Mouse (Mus musculus): ENCODE data around the gene Dtnb. TPM values are rescaled to one million over a fixed set of nuclear protein-coding genes. Genes with fewer than 3 reads are reported as not detected.

The Dtnb gene
- polyA plus RNA-seq, 1 experiment from 2014 or later = 18.8 TPM

GRCm38 (mm10) chr12:3660985-3661635, 88.9 kb downstream of the Dtnb start:
- TF ChIP-seq CTCF (IDR thresholded peaks at IDR 0.05) (peak; percentile 51), EP300 (IDR thresholded peaks at IDR 0.05) (no peak)
- no peak overlapping the region for H3K9ac ChIP-seq (replicated peaks; ENCODE audit: low read depth)
- H3K4me1 ChIP-seq (ENCODE audit: insufficient read depth, low read depth, low read length) = no peaks in the 10 kb centered on the region
- no peaks in the 10 kb centered on the region for H3K36me3 ChIP-seq (ENCODE audit: insufficient read depth, low read length)
- no peaks in the 10 kb centered on the region for H3K9me3 ChIP-seq (ENCODE audit: low read length)
- no peak overlapping the region for H3K4me2 ChIP-seq (replicated peaks; ENCODE audit: low read depth, low read length)
- ATAC-seq (no peak), DNase-seq (ENCODE audit: low spot score) (peak; percentile 74)
- 46% methylated on average over 1 of the region's 1 CpGs for WGBS
- no peak overlapping the region for H3K27ac ChIP-seq (ENCODE audit: low read length)
- no peaks in the 10 kb centered on the region for H3K27me3 ChIP-seq (replicated peaks; ENCODE audit: insufficient read depth, low read length)
- H3K4me3 ChIP-seq (ENCODE audit: low read depth, low read length) = no peak overlapping the region

GRCm38 (mm10) chr12:3662660-3663059, 90.5 kb downstream of the Dtnb start:
- ATAC-seq = peak; percentile 19
- no peaks in the 10 kb centered on the region for H3K27me3 ChIP-seq (replicated peaks; ENCODE audit: insufficient read depth, low read length)
- no peak overlapping the region for H3K9ac ChIP-seq (replicated peaks; ENCODE audit: low read depth)
- no peak for TF ChIP-seq CTCF (IDR thresholded peaks at IDR 0.05)
- no peak for TF ChIP-seq EP300 (IDR thresholded peaks at IDR 0.05)
- no peaks in the 10 kb centered on the region for H3K36me3 ChIP-seq (ENCODE audit: insufficient read depth, low read length)
- H3K4me1 ChIP-seq (ENCODE audit: insufficient read depth, low read depth, low read length) = no peaks in the 10 kb centered on the region
- no peaks in the 10 kb centered on the region for H3K9me3 ChIP-seq (ENCODE audit: low read length)
- no peak overlapping the region for H3K4me2 ChIP-seq (replicated peaks; ENCODE audit: low read depth, low read length)
- H3K27ac ChIP-seq (ENCODE audit: low read length) = no peak overlapping the region
- no peak overlapping the region for H3K4me3 ChIP-seq (ENCODE audit: low read depth, low read length)
- no peak for DNase-seq (ENCODE audit: low spot score)

GRCm38 (mm10) chr12:3663386-3663785, 91.2 kb downstream of the Dtnb start:
- Histone ChIP-seq H3K4me2 (replicated peaks; ENCODE audit: low read depth, low read length) (no peak overlapping the region), H3K27ac (ENCODE audit: low read length) (no peak overlapping the region), H3K9me3 (ENCODE audit: low read length) (no peaks in the 10 kb centered on the region), H3K36me3 (ENCODE audit: insufficient read depth, low read length) (no peaks in the 10 kb centered on the region), H3K4me1 (ENCODE audit: insufficient read depth, low read depth, low read length) (no peaks in the 10 kb centered on the region), H3K27me3 (replicated peaks; ENCODE audit: insufficient read depth, low read length) (no peaks in the 10 kb centered on the region), H3K4me3 (ENCODE audit: low read depth, low read length) (no peak overlapping the region), H3K9ac (replicated peaks; ENCODE audit: low read depth) (no peak overlapping the region)
- no peak for ATAC-seq
- TF ChIP-seq CTCF (IDR thresholded peaks at IDR 0.05) (no peak), EP300 (IDR thresholded peaks at IDR 0.05) (no peak)
- WGBS = 89% methylated on average over 7 of the region's 7 CpGs
- no peak for DNase-seq (ENCODE audit: low spot score)

- H3K27ac ChIP-seq (ENCODE audit: low read length) = no peak overlapping the region
- no peaks in the 10 kb centered on the region for H3K36me3 ChIP-seq (ENCODE audit: insufficient read depth, low read length)
- no peak overlapping the region for H3K9ac ChIP-seq (replicated peaks; ENCODE audit: low read depth)
- 22% methylated on average over 5 of the region's 5 CpGs for WGBS
- H3K4me2 ChIP-seq (replicated peaks; ENCODE audit: low read depth, low read length) = no peak overlapping the region
- TF ChIP-seq EP300 (IDR thresholded peaks at IDR 0.05) = no peak
- no peak for TF ChIP-seq CTCF (IDR thresholded peaks at IDR 0.05)
- H3K27me3 ChIP-seq (replicated peaks; ENCODE audit: insufficient read depth, low read length) = no peaks in the 10 kb centered on the region
- no peaks in the 10 kb centered on the region for H3K9me3 ChIP-seq (ENCODE audit: low read length)
- DNase-seq (ENCODE audit: low spot score) = peak; percentile 51
- ATAC-seq = peak; percentile 52
- no peaks in the 10 kb centered on the region for H3K4me1 ChIP-seq (ENCODE audit: insufficient read depth, low read depth, low read length)
- H3K4me3 ChIP-seq (ENCODE audit: low read depth, low read length) = no peak overlapping the region
Measured at GRCm38 (mm10) chr12:3669971-3670381, 97.8 kb downstream of the Dtnb start.

GRCm38 (mm10) chr12:3671117-3671516, 98.9 kb downstream of the Dtnb start:
- no peak overlapping the region for H3K27ac ChIP-seq (ENCODE audit: low read length)
- H3K36me3 ChIP-seq (ENCODE audit: insufficient read depth, low read length) = no peaks in the 10 kb centered on the region
- no peak for ATAC-seq
- no peak overlapping the region for H3K4me2 ChIP-seq (replicated peaks; ENCODE audit: low read depth, low read length)
- no peak overlapping the region for H3K4me3 ChIP-seq (ENCODE audit: low read depth, low read length)
- no peaks in the 10 kb centered on the region for H3K4me1 ChIP-seq (ENCODE audit: insufficient read depth, low read depth, low read length)
- no peaks in the 10 kb centered on the region for H3K27me3 ChIP-seq (replicated peaks; ENCODE audit: insufficient read depth, low read length)
- no peak for DNase-seq (ENCODE audit: low spot score)
- TF ChIP-seq EP300 (IDR thresholded peaks at IDR 0.05) (no peak), CTCF (IDR thresholded peaks at IDR 0.05) (no peak)
- no peak overlapping the region for H3K9ac ChIP-seq (replicated peaks; ENCODE audit: low read depth)
- no peaks in the 10 kb centered on the region for H3K9me3 ChIP-seq (ENCODE audit: low read length)
- 73% methylated on average over 4 of the region's 4 CpGs for WGBS

GRCm38 (mm10) chr12:3672786-3673185, 100.6 kb downstream of the Dtnb start:
- DNase-seq (ENCODE audit: low spot score) (no peak), ATAC-seq (no peak)
- H3K9ac ChIP-seq (replicated peaks; ENCODE audit: low read depth) = no peak overlapping the region
- H3K9me3 ChIP-seq (ENCODE audit: low read length) = no peaks in the 10 kb centered on the region
- H3K4me3 ChIP-seq (ENCODE audit: low read depth, low read length) = no peak overlapping the region
- WGBS = 59% methylated on average over 9 of the region's 9 CpGs
- no peak overlapping the region for H3K4me2 ChIP-seq (replicated peaks; ENCODE audit: low read depth, low read length)
- no peak overlapping the region for H3K27ac ChIP-seq (ENCODE audit: low read length)
- H3K36me3 ChIP-seq (ENCODE audit: insufficient read depth, low read length) = no peaks in the 10 kb centered on the region
- no peaks in the 10 kb centered on the region for H3K27me3 ChIP-seq (replicated peaks; ENCODE audit: insufficient read depth, low read length)
- no peaks in the 10 kb centered on the region for H3K4me1 ChIP-seq (ENCODE audit: insufficient read depth, low read depth, low read length)
- TF ChIP-seq EP300 (IDR thresholded peaks at IDR 0.05) (no peak), CTCF (IDR thresholded peaks at IDR 0.05) (no peak)

- Histone ChIP-seq H3K4me3 (ENCODE audit: low read depth, low read length) (no peak overlapping the region), H3K36me3 (ENCODE audit: insufficient read depth, low read length) (no peaks in the 10 kb centered on the region), H3K4me1 (ENCODE audit: insufficient read depth, low read depth, low read length) (no peaks in the 10 kb centered on the region), H3K9ac (replicated peaks; ENCODE audit: low read depth) (no peak overlapping the region), H3K27me3 (replicated peaks; ENCODE audit: insufficient read depth, low read length) (no peaks in the 10 kb centered on the region), H3K9me3 (ENCODE audit: low read length) (no peaks in the 10 kb centered on the region), H3K4me2 (replicated peaks; ENCODE audit: low read depth, low read length) (no peak overlapping the region), H3K27ac (ENCODE audit: low read length) (no peak overlapping the region)
- WGBS = 79% methylated on average over 8 of the region's 8 CpGs
- ATAC-seq (no peak), DNase-seq (ENCODE audit: low spot score) (no peak)
- TF ChIP-seq CTCF (IDR thresholded peaks at IDR 0.05) (no peak), EP300 (IDR thresholded peaks at IDR 0.05) (no peak)
Measured at GRCm38 (mm10) chr12:3673886-3674285, 101.7 kb downstream of the Dtnb start.

Measured in lung, postnatal 0 days (tissue).